Mouse (Mus musculus): ENCODE results near the gene Dclk1.

DNA sequence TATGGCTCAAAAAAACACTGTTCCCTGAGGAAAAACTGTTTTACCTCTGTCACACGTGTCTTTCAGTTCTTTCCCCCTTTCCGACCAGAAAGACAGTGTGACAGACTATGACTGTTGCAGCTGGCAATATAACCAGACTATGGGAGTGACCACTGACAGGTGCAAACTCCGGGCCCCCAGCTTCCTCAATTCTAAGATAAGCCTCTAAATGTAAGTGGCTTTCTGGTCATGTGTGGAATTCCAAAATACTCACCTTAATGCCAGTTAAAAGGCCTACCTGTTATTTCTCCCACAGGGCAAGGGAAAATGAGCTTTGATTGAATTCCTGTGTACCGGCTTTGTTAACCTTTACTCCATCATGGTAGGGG lies 15.0 kb upstream of the Dclk1 start:
- TF ChIP-seq CTCF (IDR thresholded peaks at IDR 0.05; ENCODE audit: low read depth) (no peak), EP300 (IDR thresholded peaks at IDR 0.05; ENCODE audit: low read depth) (no peak)

All from liver, embryonic 14.5 days (tissue).